Mouse (Mus musculus) T-helper 1 cell (primary cell): ENCODE data around the gene Zfp619.
"Not testable (repeated sequence)": the region's sequence is repeated elsewhere in the genome, so short reads cannot be mapped to it uniquely, and the experiment has no call there.

Experiments
- in situ Hi-C: fragments of 300-600 bp; cut with MboI, MseI; formaldehyde crosslinking; loops from one replicate; pipeline ENCODE4 v1.15.1; 2025; ENCODE audit warnings: high pct_unique_total_duplicates

Zfp619 gene

DNA sequence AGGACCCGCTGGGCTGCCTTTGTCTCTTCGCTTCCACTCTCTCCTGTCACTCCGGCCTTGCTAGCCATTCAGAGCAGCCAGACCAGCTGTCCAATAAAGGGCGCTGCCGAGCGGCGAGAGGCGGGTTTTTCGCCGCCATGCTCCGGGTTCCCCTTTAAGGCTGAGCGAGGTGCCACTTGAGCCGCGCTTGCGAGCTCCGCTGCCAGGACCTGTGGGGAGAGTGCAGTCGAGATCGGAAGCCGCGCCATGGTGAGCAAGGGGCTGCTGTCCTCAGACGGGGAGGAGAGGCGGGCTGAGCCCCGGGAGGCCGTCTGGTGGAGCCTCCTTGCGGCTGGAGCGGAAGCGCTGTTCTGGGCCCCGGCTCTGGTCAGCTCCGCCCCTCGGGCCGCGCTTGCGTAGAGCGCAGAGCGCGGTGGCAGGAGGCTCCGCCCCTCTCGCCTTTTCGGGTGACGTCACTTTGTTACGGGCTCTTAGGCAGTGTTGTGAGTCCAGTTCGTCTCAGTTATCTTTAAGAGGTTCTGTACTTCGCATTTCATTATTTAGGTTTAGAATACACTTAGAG is at the start of gene Zfp619:
Zfp619 (plus strand) TSS at position 151 of the 562 bp plus-strand sequence.
- in situ Hi-C loops: no loop called here

DNA sequence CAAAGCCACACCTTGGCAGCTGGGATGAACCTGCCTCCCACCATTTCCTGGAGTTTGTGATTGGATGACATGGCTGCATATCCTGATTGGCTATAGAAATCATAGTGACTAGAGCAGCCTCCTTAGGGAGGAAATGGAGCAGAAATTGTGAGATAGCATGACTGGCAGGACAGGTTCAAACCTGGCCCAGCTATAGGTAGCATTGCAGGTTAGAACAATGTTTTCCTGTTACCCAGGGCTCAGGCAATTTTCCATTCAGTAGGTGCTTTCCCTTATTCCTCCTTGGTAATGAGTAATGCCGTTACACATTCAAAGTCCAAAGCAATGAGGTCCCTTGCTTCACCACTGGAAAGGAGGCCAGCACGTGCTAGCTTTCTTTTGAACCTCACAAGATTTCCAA is 38.6 kb upstream of the Zfp619 start:
- in situ Hi-C loops: loop anchor here (25.0 kb wide), 1 partner anchor 492 kb away; no protein-coding TSS in a partner anchor

DNA sequence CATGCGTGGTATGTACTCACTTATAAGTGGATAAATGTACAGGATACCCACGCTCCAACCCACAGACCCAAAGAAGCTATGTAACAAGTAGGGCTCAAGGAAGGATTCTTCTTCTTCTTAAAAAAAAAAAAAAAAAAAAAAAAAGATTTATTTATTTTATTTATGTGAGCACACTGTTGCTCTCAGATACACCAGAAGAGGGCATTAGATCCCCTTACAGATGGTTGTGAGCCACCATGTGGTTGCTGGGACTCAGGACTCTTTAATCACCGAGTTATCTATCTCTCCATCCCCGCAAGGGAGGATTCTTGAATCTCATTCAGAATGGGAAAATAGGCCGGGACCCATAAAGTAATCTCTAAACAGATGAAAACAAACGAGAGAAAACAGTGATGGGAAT is 33.2 kb upstream of the Zfp619 start:
- in situ Hi-C loops: loop anchor here (25.0 kb wide), 1 partner anchor 497 kb away; no protein-coding TSS in a partner anchor

DNA sequence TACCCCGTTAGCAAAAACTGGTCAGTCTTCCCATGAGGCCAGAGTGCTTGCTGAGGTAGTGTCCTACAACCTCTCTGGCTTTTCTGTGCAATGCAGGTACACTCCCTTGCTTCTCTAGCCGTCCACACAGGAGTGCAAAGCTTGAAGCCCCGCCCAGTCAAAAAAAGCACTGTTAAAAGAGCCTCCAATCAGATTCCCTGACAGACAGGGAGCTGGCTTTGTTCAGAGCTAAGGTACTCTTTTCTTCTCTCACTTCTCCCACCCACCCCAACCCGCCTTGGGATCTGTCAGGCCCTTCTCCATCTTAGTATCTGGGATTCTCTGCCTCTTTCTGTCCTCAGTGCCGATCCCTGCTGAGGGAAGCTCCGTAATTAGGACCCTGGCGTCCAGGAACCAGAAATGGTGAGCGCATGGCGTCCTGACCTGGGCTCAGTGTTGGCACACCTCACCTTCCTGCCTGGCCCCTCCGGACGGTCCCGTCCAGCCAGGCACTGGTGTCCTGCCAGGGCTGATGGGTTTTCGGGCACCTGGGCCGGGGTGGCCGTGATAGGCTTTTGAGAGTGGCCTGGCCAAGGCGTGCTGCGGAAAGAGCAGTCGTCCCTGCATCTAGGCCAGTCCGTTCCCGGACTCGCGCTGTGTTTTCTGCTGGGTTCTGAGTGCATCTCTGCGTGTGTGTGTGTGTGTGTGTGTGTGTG is 30.3 kb upstream of the Zfp619 start:
- in situ Hi-C loops: loop anchor here (25.0 kb wide), 1 partner anchor 500 kb away; no protein-coding TSS in a partner anchor

DNA sequence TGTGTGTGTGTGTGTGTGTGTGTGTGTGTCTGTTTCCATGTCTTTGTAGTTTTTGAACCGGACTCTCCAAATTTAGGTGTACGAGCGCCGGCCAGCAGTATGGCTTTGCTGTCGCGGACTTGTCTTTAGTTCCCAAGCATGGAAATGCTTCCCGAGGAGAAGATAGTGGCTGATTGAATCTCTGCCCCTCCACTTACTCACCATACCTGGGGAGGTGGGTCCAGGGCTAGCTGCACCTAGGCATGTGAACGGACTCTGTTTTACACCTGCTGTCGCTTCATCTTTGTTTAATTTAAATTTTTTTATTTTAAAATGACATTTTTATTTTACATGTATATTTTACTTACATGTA is 29.7 kb upstream of the Zfp619 start:
- in situ Hi-C loops: loop anchor here (25.0 kb wide), 1 partner anchor 501 kb away; no protein-coding TSS in a partner anchor

DNA sequence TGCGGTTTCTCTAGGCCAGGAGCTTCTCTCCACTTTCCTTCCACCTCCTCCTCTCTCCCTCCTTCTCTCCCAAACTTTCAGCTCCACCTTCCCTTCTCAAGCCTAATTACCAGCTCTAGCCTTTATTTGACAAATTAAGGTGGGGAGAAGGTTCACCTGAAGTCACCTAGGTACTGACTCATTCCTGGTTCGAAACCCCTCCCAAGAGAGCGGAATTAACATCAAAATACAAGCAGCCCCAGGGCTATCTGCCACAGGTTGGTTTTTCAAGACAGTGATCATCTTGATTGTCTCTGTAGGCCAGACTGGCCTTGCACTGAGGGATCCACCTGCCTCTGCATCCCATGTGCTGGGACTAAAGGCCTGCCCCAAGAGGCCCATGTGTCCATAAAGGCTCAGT is 22.9 kb upstream of the Zfp619 start:
- in situ Hi-C loops: loop anchor here (25.0 kb wide), 1 partner anchor 507 kb away; no protein-coding TSS in a partner anchor

DNA sequence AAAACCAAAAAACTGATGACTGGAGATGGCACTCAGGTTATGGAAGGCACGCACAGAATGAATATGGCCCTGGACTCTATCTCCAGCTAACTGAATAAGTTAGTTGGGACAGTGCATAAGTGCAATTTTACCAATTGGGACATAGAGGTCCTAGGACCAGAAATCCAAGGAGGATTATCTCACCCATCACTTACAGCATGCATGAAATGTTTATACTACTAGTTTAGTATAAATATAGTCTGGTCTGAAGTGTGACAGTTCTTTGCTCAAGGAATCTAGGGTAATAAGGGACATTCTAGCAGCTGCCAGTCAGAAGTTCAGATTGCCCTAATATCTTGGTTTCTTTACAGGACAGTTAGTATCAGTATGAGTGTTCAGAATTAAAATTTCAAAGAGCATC is 13.5 kb upstream of the Zfp619 start:
- in situ Hi-C loops: no loop called here

DNA sequence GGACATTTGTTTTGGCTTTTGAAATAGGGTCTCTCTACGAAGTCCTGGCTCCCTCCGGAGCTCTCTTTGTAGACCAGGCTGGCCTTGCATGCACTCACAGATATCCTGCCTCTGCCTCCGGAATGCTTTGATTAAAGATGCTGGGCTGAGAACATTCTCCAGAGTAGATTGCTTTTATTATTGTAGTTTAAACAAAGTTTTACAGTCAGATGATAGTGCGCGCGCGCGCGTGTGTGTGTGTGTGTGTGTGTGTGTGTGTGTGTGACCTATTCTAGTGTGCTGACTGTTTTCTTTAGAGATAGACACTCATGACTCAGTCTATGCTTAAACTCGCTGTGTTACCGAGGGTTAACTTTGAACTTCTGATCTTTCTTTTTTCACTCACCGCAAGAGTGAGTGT is 796 bp downstream of the Zfp619 start:
- in situ Hi-C loops: no loop called here

DNA sequence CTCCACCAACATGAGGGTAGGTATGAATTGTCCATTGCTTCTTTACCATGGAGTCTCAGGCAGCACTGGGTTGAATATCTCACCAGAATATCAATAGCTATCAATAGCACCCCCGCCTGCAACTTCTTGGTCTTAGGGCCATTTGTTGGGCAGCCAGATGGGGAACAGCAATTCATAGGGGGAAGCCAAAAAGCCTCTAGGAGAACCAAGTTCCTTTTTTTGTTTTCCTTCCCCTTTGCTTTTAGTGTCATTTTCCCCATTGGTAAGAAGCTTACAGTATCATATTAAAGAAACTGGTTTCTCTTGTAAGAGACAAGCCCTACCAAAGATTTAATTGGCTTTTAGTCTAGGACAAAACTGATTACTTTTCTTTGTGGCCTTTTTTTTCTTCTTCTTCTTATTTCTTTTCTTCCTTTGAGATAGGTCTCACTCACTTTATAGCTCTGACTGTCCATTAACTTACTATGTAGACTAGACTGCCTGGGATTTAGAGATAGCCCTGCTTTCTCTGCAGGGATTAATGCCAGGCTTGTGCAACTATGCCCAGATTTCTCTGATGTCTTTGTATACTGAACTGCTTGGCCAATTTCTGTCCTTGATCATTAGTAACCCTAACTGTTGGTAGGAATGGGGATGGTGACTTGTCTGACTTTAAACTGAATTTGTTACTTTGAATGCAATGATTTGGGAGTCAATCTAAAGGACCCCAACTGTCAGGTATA is 6.3 kb downstream of the Zfp619 start:
- in situ Hi-C loops: no loop called here

DNA sequence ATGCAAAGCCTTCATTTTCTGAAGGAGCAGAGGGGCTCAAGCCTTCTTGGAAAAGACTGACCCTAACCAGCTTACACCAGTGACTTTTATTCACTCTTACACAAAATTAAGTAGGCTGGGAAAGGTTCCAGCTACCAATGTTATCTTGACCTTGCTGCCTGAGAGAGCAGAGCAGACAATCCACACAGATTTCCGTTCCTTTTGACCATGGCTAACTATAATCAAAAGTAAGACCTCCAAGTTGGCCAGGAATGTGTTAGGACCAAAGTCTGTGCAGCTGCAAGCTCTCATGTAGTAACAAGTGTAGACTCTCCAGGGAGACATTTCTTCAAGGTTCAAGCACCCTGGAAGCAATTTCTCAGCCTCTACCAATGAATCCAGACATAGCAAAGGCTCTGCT is 25.6 kb downstream of the Zfp619 start:
- in situ Hi-C loops: loop anchor here (10.0 kb wide), 1 partner anchor 1278 kb away; no protein-coding TSS in a partner anchor

DNA sequence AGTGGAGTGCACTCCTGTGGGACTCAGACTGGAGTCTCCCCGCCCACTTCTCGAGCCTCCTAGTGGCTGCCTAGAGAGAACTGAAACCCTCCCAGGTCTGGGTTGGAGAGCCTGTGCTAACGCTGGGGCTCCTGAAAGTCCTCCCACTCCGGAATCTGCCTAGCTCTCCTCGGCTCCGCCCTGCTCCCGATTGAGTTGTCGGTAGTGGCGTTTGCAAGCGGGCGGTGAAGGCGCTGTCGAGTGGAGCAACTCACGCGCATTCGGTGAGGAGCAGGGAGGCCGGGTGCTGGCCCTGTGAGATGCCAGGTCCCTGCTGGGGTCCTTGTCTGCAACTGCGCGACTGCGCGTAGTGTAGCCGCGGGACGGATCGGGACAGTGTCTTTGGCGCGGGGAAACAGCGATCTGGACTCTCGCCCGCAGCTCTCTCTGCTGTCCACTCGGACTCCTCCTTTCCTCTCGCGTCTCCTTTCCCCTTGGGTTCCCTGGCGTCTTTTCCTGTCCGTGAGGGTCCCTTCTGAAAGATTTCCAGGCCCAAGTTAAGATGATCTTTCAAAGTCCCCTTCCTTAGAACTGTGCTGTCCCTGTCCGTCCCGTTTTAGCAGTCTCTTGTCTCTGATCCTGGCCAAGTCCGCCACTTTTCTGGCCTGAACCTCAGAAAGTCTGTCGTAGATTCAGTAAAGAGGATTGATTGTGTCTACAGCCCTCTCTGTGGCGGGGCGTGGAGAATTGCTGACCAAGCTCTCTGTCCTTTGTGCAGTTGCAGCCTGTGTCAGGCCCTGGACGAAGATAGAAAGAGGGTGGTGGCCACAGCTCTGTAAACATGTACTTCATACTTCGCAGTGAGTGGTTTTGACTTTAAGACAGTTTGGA is 26.9 kb downstream of the Zfp619 start:
- in situ Hi-C loops: loop anchor here (10.0 kb wide), 1 partner anchor 1280 kb away; no protein-coding TSS in a partner anchor

DNA sequence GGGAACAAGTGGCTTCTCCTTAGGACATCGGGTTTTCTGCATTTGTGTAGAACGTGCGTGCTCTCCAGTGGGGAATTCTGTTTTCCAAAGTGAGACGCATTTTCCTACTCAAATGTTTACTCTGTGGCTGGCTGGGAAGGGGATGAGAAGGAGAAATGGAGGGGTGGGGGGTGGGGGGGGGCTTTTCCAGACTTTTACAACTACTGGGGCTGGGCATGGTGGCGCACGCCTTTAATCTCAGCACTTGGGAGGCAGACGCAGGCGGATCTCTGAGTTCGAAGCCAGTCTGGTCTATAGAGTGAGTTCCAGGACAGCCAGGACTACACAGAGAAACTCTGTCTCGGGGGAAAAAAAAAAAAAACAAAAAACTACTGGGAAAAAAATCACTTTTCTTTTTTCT is 27.6 kb downstream of the Zfp619 start:
- in situ Hi-C loops: loop anchor here (10.0 kb wide), 1 partner anchor 1280 kb away; no protein-coding TSS in a partner anchor

DNA sequence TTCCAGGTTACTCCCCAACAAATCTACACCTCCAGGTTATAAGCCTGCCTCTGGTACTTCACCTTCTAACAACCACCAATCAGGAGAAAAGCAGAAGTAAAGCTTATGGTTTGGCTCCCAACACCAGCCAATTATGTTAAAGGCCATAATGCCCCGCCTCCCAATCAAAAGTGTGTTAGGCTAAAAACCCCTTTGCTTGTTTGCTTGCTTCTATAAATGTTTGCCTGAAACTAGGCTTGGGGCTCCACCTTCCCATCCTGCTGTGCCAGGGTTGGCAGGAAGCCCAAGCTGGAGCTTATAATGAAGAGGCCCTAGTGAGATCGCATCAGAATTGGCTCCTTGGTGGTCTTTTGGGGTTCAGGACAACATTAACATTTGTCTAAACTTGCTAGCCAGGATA is 31.8 kb downstream of the Zfp619 start:
- in situ Hi-C loops: loop anchor here (10.0 kb wide), 1 partner anchor 1285 kb away; no protein-coding TSS in a partner anchor

DNA sequence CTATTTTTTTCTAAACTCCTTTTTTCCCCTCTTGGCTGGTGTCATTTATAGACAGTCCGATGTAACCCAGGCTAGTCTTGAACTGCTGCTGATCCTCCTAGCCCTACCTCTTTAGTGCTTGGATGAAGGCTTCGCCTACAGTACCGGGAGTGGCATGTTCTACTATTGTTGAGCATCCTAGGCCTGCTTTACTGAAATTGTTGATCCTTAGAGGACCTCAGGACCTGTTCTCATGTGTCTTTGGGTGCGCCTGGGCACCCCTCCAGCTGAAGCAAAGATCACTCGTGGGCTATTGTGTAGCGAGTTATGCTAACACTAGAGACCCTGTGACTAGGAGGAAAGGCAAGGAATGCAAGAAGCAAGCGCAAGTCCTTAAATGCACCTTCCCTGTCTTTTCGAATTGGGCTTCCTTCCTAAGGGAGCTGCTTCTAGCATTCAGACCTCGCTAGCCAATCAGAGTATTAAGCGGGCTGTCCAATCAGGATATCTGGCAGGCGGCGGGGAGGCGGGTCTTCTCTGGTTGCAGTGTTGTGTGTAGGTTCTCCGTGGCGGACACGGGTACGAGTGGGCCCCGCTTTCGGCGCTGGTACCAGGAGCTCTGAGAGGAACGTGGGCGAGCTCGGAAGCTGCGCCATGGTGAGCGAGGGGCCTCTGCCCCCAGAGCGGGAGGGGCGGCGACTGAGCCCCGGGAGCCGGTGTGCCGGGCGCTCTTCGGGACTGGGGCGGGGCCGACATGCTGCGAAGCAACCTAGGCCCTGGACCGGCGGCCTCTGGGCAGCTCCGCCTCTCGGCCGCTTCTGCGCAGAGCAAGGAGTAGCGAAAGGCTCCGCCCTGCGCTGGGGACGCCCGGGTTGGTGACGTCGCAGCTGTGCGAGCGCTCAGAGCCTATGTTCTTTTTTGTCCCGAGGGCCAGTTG is 34.7 kb downstream of the Zfp619 start:
- in situ Hi-C loops: no loop called here

DNA sequence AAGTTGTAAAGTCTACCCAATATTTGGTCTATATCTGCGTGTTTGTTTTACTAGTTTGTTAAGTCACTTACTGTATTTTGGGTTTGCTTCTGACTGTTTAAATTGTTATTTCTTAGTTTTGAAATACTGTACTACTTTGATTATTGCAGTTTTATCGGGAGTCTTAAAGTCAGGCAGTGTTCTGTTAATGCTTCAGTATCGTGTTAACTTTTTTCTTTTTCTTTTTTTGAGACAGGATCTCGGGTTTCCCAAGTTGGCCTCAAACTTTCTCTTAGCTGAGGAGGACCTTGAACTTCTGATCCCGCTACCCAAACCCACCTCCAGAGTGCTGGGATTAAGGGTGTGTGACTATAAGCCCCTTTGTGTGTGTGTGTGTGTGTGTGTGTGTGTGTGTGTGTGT is 35.4 kb downstream of the Zfp619 start:
- in situ Hi-C loops: no loop called here

DNA sequence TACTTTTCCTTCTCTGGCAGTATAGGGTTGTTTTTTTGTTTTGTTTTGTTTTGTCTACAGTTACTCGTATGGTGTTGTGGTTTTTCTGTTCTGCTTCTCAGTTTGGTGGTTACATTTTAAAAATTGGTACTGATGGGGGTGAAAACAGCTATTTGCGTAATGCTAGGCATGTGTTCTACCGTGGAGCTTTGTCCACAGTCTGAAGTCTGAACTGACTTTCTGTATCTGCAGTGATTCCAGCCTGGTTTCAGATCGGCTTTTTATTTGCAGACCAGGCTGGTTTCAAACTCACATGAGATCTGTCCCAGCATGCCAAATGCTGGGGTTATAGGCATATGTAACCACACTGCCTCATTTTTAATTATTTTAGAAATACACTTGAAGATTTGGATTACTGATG is 36.3 kb downstream of the Zfp619 start:
- in situ Hi-C loops: no loop called here

DNA sequence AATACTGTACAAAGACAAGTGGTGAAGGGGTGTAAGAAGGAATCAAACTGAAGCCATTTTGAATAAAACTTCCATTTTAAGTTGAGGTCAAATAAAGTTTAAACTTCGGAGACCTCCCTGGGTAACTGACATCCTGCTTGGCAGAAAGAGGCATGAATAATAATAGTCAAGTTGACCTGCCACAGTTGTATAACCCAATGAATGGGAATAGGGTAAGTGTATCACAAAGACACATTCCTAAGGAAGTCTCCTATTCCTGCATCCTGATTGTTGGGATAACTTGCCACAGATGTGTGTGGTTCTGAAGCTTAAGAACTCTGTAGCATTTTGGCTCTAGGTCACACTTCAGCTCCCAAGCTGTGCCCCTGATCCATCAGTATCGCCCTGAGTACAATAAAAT is 62.5 kb downstream of the Zfp619 start:
- in situ Hi-C loops: no loop called here

DNA sequence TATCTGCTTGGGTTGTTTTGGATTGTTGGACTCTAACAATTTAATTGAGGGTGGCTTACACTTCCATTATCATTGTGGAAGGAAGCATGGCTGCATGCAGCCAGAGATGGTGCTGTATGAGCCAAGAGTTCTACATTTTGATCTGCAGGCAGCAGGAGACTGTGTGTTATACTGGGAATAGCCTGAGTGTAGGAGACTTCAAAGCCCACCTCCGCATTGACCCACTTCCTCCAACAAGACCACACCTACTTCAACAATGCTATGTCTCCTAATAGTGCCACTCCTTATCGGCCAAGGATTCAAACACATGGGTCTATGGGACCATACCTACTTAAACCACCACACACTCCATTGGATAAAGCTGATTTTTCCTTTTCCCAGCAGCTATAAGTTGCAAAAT is 63.0 kb downstream of the Zfp619 start:
- in situ Hi-C loops: no loop called here

DNA sequence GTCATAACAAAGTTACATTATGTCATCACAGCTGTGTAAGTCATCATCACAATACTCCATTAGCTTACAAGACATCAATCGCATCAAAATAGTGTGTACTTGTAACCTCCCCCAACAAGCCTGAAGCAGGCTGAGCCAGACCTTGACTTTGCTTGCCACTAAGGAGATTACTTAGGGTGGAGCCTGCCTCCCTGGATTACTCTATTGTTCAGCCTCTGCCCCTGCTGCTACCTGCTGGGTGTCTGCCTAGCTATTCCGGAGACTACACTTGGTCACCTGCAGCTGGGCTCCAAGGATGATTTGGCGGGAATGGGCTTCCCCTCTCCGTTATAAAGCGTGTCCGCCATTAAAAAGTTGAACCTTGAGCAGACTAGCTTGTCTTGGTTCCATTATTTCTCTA is 69.3 kb downstream of the Zfp619 start:
- in situ Hi-C loops: not testable (repeated sequence)

DNA sequence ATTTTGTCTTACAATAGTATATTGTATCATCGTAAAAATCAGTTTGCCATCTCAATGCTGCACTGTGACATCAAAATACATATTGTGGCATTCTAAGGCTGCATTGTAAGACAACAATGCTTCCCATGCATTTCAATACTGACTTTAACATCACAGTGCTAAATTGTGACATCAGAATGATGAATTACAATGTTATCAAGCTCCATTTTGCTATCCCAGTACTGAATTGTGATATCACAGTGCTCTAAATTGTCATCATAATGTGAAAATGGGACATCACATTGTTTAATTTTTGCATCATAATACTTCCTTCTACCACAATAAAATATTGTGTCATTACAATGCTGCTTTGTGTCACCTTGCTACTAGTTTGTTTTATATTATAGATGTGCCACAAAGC is 70.5 kb downstream of the Zfp619 start:
- in situ Hi-C loops: no loop called here
